Mouse (Mus musculus) adrenal gland, adult 18-20 months (tissue): Measurements from ENCODE around the gene Guca1b. TPM values are rescaled to one million over a fixed set of nuclear protein-coding genes. Genes with fewer than 3 reads are reported as not detected.

Source experiments
- DNase-seq, 2 experiments: peaks; one replicate each; pipeline ENCODE4 v3.0.0; 2021 to 2022; ENCODE audit warnings: low spot score in 2 of 2
- long read RNA-seq, 2 experiments: library from polyadenylated mRNA; stranded (forward); transcript quantifications; one replicate each; pipeline ENCODE4 v2.0.0; 2021
- total RNA-seq, 2 experiments: library from RNA; stranded (reverse); gene quantifications; 1 replicate in 1 of 2; 2 replicates in 1 of 2; pipeline ENCODE4 v1.2.3; 2021

The Guca1b gene
- total RNA-seq, result 1 to 10 TPM; 1.2 to 2.9 TPM
- long read RNA-seq, experiment 1, result 0 reads
- long read RNA-seq, experiment 2, transcript Guca1b-201 (4 exons, 1,668 nt), result major isoform, 7 of 10 reads
- long read RNA-seq, experiment 2, partial matches to known transcripts, result 0 of 10 reads
- long read RNA-seq, experiment 2, other reads (novel, unspliced or antisense), result 3 of 10 reads

DNA sequence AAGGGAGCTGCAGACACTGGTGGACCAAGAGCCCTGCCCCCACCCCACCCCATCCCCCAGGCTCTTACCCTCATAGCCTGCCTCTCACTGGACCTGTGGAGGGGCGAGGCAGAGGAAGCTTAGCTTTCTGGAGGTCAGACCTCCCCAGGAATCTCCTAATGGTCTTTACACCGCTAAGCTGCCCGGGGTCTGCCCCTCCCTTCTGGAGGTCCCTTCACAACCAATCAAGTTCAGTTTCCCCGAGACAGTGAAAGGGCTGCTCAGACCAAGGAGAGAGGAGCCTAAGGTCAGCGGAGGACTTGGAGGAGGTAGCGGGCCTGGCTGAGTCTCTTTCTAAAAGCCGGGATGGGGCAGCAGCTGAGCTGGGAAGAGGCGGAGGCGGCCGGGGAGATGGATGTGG lies at the start of gene Guca1b:
Gene Guca1b (plus strand): TSS at position 249 of the 400 bp plus-strand sequence.
- no peak for DNase-seq

DNA sequence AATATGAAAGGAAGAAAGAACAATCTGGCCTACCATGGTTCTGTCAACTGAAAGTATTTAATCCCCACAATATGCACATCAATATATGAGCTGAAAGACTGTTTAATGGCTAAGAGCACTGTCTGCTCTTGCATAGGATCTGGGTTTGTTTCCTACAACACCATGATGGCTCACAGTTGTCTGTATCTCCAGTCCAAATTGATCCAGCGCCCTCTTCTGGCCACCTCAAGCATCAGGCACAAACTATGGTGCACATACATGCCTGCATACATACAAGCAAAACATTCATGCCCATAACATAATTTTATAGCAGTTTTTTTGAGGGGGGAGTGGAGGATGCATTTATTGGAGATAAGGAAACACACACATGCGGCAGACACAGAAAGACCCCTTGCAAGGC lies 42.1 kb upstream of the Guca1b start:
- no peak for DNase-seq

DNA sequence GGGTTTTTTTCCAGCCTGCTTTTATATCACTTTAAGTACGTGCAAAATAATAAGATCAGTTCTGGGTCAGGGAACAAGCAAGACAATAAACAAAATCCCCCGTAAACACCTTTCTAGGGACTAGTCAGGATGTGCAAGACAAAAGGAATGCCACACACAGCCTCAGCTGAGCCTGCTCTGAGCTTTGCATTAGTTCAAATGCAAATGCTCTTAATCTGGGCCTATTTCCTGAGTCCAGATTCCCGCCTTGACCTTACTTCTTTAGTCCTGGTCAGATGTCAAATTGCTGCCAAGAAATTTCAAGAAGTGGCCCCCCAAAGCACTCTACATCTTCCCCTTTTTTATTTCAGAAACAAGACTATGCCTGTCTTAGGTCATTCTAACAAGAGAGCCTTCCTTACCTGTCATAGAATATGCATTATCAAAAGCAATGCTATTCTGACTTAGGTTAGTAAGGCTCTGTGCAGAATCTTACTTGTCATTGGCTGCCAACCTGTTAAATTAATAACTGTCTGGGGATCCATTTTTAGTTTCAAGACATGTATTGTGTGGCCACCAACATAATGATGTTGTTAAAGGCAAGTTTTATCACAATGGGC lies 35.4 kb upstream of the Guca1b start:
- no peak for DNase-seq

DNA sequence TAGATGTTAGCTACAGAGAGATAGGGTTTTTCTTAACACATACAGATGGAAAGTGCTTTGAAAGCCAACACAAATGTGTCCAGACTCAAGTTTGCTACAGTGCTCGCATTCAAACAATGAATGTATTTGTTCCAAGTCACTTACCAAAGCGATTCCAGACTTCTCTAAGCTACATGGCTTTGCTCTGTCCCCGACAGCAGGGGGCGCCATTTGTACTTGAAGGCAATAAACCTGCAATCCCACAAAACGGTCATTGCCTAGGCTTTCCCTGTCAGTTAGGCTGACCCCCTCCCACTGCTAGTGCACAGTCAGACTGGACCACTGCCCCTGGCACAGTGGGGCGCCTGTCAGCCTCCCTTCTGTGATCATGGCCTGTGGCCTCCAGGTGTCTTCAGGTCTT lies 25.2 kb upstream of the Guca1b start:
- DNase-seq, result peak; percentile 55 to 59

DNA sequence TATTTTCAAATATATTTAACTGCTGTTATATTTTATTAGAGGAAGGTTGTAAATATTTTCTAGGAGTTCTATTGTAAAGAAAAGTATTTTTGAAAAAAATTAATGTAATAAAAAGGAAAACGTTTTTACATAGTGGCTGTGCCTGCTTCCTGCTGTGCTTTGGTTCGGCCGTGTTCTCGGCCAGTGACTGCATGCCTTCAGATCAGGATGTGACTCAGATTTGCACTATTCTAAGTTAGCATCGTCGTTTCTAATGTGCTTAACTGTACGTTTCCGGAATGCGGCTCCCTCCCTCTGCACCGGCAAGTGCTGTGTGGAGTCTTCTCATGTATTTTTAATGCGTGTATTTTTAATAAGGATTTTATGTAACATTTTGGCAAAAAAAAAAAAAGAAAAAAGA lies 23.9 kb upstream of the Guca1b start:
- DNase-seq, result no peak

DNA sequence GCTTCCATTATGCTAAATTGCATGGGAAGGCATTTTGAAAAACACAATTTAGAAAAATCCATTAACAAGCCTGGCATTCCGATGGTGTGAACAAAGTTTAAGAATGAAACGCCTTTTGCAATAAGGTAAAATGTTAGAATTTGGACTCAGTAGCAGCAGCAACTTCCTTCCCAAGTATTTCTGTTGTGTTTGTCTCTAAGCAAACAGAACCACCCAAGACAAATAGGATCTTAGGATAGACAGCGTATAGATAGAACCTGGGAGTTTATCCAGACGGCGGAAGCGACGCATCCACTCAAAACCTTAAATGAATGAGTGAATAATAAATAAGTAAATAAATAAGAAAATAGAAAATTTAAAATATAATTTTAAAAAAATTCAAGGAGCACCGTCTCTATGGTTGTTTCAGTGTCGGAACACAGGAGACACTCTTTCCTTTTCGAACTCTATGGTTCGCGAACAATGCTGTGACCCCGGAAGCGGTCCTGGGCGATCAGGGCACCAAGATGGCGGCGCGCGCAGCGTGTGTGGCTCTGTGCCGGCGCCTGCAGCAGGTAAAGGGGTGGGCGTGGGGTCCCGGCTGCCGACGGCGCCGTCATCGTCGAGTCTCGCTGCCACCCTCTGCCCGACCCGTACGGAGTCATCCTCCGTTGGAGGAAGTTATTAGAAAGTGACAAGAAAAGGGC lies 16.6 kb upstream of the Guca1b start, which contains the start of gene Mrps10:
Gene Mrps10 (plus strand): TSS at position 487 of the 686 bp plus-strand sequence.
- peak; percentile 74 to 80 for DNase-seq

DNA sequence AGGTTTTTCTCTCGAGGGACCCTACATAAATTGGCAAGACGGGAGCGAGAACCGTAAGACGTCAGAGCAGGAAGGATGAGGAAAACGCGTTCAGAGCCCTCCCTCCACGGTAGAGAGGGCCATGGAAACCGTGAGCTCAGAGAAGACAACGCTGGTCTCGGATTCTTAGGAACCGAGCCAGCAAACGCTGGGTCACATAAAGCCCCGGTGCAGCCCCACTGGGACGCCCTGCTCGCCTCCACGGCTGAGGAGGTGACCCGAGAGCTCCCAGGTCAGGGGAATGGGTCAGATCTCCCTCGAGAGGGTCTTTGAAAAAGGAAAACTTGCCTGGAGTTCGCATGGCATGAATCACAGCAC lies 16.1 kb upstream of the Guca1b start:
- DNase-seq, result no peak

DNA sequence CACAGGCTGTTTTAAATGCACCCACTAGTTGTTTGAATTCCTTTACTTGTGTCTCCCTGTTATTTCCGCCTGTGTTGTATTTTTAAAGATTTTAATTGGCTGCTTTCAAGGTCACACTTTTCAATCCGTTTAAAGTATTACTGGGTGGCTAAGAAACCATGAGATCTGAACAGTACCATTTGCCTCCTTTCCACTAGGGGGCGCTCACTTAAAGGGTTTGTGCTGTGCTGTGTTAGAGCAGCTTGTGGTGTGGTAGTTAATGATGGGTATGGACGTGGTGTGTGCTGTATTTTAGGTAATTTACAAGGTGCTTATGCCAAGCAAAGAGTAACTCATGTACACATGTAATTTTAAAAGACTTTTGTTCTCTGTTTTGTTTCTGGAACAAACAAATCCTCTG lies 13.7 kb upstream of the Guca1b start:
- DNase-seq, result peak; percentile 53 to 57

DNA sequence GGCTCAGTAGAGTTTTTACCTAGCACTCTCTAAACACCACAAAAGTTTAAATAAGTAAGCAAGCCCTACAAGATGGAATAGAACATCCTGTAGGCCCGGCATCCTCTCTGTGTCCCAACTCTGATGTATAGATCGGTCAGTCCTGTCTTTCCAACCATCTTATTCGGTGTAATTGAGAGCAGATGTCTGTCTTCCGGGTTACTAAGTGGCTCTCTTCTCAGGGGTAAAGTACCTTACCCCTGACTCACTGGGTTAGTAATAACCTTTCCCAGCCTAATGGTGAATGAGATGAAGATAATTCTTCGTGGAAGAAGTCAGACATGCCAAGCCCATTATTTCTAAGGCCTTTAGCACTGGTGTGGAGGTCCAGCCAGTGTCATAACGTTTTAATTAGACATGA lies 11.2 kb upstream of the Guca1b start:
- no peak for DNase-seq

DNA sequence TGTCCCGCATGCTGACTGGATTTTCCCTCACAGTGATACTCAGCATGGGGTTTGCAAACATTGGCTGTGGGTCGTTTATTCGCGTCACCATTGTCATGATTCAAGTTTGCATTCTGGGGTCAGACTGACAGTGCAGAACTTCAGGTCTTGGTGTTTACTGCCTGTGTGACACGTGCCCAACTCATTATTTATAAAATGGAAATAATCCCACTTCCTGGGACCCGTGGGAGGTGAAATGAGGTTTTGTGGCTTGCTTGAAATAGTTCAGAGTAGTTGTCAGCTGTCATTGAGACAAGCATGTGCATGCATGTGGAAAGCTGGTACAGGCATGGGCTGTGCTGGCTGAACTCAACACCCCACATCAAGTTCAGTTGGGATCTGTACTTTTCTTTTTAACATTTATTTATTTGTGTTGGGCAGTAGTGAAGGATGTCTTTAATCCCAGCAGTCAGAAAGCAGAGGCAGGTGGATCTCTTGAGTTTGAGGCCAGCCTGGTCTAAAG lies 8.4 kb upstream of the Guca1b start:
- DNase-seq, result no peak

DNA sequence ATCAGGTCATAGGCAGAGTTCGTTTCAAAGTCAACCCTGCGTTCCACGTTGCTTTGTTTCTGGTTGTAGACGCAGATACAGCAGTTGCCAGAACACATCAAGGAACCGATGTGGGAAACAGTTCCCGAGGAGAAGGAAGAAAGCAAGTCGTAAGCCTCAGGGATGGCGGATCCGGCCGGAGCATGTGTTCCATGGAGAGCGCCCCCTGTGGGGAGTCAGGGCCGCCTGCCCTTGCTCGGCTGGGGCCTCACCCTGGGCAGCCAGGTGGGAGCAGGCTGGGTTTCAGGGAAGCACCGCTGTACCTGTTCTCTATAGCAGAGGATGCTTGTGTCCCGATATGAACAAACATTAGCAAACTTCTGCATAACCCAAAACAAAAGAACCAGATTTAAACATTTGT lies 7.1 kb upstream of the Guca1b start:
- DNase-seq, result no peak

DNA sequence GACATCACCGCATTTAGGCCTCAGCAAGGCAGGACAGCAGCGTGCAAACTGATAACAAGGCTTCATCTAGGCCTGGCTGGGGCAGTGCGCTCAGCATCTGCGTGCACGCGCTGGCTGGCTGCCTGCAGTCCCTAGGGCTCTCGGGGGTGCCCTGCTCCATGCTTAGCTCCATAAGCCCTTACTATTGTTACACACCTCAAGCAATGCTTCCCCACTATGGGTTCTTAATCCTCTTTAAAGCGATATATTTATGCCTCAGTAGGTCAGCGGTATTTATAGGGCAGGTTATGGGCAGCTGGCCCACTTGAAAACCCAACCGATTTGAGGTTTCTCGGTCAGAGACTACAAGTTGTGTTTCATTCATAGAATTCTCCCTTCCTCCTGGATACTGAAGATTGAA lies 3.3 kb upstream of the Guca1b start:
- no peak for DNase-seq

DNA sequence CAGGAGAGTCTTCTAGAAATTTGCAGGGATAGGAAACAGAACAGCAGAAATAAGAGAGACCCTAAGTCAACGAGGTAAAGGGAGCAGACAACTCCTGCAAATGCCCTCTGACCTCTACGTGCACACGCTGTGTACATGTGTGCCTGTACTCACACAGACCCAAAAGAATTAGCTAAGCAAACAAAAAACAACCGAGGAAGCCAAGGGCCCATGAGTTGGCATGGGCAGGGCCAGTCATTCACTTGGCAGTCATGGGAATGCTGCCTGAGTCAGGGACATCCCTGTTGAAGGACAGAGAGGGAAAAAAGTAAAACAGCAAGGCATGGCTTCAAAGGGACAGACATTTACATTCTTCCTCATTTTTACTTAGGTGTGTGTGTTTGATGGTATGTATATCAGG lies 1.9 kb upstream of the Guca1b start:
- DNase-seq, result no peak

DNA sequence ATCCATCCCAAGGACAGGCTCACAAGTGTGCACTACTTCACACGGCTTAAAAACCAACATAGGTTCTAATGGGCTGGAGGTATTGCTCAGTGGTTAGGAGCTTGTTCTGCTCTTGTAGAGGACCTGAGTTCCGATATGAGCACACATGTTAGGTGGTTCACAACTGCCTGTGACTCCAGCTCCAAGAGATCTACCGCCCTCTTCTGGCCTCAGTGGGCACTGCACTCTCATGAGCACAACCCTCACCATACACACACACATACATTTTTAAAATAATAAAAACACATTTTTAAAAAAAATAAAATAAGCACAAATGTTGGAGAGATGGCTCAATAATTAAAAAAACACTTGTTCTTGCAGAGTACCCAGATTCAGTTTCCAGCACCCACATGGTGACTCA lies 1.1 kb upstream of the Guca1b start:
- DNase-seq, result no peak

DNA sequence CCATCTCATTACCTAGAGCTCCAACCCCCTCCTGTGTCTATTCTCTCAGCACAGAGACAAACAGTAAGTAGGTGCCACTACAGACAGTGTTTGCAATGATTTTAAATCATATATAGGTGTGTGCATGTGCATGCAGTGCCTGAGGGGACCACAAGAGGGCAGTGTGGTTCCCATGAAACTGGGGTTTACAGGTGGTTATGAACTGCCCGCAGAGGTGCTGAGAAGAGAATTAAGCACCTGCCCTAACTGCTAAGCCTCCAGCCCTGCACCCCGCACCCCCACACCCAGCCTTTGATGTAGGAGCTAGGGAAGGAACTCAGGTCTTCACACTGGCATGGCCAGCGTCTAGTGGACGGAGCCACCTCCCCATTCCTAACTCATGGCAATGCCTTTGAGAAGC lies 1.5 kb downstream of the Guca1b start:
- DNase-seq, result peak in 1 of 2 experiments; percentile 49

DNA sequence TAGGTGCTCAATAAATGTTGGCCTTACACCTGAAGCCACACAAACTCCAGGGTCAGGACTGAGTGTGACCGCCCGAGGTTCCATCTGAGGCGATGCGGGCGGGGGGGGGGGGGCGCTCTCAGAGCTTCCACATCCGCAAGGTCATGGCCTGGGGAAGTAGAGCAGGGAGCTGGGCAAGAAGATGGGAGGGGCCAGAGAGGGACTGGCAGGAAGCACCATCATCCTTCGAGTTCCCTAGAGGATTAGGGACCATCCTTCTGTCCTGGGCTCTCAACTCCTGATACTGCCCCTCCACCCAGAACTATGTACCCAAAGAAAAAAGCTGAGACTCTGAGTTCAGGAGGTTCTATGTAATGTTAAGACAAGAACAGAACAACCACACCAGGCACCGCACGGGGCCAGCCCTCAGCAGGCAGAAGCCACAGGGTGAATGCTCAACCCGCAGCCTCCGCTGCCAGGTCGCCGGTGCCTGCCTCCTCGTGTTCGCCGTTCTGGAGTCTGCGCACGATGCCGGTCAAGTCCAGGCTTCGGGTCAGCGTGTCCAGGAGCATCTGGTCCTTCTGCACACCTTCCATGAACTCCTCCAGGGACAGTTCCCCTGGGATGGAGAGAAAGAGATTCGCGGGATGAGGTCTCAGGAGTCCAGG lies 9.2 kb downstream of the Guca1b start:
- peak in 1 of 2 experiments; percentile 35 for DNase-seq

DNA sequence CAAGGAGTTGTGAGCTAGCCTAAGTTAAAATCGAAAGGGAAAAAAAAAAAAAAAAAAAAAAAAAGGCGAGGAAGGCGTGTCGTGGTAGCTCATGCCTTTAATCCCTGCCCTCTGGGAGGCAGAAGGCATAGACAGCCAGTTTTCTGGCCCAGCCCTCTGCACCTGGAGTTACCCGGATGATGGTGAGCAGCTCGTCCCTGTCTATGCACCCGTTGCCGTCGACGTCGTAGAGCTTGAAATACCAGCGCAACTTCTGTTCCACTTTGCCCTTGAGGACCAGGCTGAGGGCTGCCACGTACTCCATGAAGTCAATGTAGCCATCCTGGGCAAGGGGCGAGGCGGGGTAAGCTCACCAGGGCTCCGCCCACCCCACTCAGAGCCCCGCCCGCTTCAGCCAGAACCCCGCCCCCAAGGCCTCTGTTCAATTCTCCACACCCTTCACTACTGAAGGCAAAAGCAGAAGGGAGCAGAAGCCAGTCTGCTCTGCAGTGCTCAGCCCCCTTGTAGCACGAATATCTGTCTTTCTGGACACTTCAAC lies 10.3 kb downstream of the Guca1b start:
- DNase-seq, result peak; percentile 45 to 52

DNA sequence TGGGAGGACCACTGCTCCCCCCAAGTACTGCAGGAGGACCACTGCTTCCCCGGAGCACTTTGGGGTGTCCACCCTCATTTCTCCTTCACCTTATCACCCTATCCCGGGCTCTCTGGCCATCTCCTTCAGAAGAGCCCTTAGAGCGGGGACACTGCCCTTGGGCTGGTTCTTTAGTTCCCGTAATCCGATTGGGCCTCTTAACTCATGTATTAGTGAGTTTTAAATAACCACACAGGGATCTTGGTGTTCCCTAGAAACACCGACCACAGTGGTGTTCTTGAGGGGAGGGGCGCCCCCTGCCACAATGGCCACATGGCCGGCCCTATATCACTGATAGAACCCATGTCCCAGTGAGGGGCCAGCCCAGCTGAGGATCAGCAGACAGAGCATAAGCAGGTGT lies 13.9 kb downstream of the Guca1b start:
- DNase-seq, result no peak

DNA sequence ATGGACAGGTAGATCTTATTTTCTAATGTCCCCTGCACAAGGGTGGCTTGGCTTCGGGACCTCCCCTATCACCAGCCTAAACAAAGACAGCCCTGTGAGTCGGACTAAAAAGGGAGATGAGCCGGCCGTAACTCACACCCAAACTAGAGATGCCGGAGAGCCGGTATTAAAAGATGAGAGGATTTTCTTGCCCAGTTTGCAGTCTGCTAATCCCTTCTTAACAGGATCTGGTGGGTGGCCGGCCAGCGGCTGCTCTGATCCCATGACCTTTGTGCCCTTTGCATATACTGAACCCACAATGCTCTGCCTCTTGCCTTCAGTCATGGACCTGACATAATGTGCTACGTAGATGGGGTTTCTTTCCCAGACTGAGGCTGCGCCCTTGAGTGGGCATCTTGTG lies 15.3 kb downstream of the Guca1b start, which contains the start of gene Guca1a:
Gene Guca1a (minus strand): TSS at position 134 of the 400 bp plus-strand sequence.
- no peak for DNase-seq

DNA sequence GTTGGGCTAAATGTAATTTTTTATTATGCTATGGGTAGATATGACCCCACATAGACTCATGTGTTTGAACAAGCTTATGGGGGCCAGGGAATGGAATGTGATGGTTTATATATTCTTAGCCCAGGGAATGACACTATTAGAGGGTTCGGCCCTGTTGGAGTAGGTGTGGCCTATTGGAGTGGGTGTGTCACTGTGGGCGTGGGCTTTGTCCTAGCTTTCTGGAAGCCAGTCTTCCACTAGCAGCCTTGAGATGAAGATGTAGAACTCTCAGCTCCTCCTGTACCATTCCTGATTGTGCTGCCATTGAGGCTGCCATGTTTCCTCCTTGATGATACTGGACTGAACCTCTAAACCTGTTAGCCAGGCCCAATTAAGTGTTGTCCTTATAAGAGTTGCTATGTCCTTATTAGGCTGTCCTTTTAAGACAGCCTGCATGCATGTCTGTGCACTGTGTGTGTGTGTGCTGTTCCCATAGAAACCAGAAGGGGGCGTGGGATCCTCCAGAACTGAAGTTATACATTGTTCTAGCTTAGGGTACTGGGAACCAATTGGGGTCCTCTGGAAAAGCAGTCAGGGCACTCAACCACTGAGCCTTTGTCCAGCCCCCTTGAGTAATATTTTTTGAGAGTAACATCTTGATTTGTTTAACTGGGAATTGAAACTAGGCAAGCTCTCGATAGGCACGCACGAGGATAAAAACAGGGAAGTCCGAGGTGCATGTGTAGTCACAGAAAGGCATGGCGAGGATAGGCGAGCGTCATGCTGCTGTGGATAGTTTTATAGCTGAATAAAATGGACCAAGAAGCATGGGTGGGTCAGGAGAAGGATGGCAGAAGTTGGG lies 22.7 kb downstream of the Guca1b start:
- DNase-seq, result no peak

DNA sequence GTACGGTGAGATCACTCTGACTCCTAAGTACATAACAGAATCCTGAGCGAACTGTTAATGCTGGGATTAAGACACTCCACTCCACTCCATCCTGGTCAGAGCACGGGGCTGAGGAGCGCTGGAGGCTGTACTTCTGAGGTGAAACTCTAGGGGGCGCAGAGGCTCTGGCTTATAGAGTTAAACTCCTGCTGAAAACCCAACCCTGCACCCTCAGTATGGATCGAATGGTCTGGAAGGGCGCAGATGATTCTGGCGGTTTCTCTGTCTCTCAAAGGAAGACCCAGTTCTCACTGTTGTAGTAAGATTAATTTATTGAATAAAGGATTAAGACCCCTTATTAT lies 23.3 kb downstream of the Guca1b start:
- DNase-seq, result peak; percentile 66
